Mouse (Mus musculus) erythroblast, embryonic 14.5 days (primary cell): ENCODE results near the gene Prr3. TPM values are rescaled to one million over a fixed set of nuclear protein-coding genes. Genes with fewer than 3 reads are reported as not detected.
"Not testable (repeated sequence)": the region's sequence is repeated elsewhere in the genome, so short reads cannot be mapped to it uniquely, and the experiment has no call there.

Experiments
- H3K27me3 ChIP-seq: 2 replicates; pipeline ENCODE4 v1.6.1; 2012; ENCODE audit warnings: inconsistent platforms; ENCODE audit not compliant: control insufficient read depth
- H3K36me3 ChIP-seq: 2 replicates; pipeline ENCODE4 v1.6.1; 2012; ENCODE audit warnings: mild to moderate bottlenecking, inconsistent platforms; ENCODE audit not compliant: control insufficient read depth
- H3K4me1 ChIP-seq: 2 replicates; pipeline ENCODE4 v1.6.1; 2012; ENCODE audit warnings: inconsistent platforms; ENCODE audit not compliant: control insufficient read depth
- H3K4me3 ChIP-seq: replicated peaks from 2 replicates; pipeline ENCODE3; 2012; ENCODE audit warnings: moderate library complexity, mild to moderate bottlenecking, inconsistent platforms
- H3K9me3 ChIP-seq: 2 replicates; pipeline ENCODE4 v1.6.1; 2012; ENCODE audit warnings: low read length, inconsistent platforms, mixed read lengths; ENCODE audit not compliant: control insufficient read depth
- GATA1 ChIP-seq: IDR thresholded peaks from 2 replicates; pipeline ENCODE4 v1.6.1; 2012; ENCODE audit warnings: low read length, inconsistent platforms, mixed read lengths
- TAL1 ChIP-seq: IDR thresholded peaks from 3 replicates; pipeline ENCODE4 v1.6.1; 2012; ENCODE audit warnings: low read length, inconsistent platforms, mixed read lengths
- polyA plus RNA-seq: library from polyadenylated mRNA; stranded (reverse); fragments of >175 nt; gene quantifications from 2 replicates; pipeline ENCODE4 v1.2.3, GENCODE M21; 2012

Gene Prr3
- polyA plus RNA-seq, 1 experiment = 0.30 TPM

GRCm38 (mm10) chr17:36021309-36021708 is 41.3 kb upstream of the Prr3 start:
- TF ChIP-seq GATA1 (no peak), TAL1 (no peak)
- H3K4me3 ChIP-seq = peak overlapping the region; percentile 80
- H3K9me3 ChIP-seq = no peaks in the 10 kb centered on the region; the same call in 1 of the 2 replicates
- no peaks in the 10 kb centered on the region for H3K27me3 ChIP-seq
- peaks cover 45% of the 10 kb centered on the region for H3K36me3 ChIP-seq
- H3K4me1 ChIP-seq = peaks cover 82% of the 10 kb centered on the region

DNA sequence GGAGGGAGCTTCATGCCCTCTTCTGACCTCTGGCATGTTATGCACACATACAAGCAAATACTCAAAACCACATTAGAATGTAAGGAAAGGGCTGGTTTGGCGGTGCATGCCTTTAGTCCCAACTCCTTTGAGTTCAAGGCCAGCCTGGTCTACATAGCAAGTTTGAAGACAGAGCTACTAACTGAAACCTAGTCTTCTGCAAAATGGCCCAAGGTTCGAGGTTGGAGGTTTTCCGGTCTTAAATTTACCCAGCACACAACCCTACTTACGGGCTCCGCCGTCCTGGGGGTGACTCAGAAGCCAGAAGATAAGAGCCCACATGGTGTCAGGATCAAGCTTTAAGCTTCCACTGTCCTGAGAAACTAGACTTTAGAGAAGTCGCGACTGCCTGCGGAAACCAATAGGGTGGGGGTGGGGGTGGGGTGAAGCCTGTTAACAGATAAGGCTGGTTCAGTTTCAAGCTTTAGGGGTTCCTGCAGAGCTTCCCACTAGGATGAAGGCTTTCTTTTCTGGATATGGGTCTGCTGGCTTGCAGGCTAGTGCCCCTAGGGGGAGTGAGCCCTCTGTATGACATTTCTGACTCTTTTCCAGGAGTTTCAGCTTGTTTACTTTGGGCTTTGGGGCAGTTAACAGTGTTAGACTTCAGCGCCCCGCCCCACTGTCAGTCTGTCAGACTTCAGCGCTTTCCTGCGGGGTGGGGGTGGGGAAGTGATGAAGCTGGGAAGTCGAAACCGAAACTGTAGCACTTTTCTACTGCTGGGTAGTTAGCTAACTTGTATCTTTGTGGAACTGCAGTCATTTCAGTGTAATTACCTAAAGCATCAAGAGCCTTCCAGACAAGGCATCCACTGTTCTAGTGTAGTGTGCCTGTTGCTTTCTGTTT is 40.4 kb upstream of the Prr3 start, which contains the start of gene H2-T24:
H2-T24 (minus strand) TSS at position 370 of the 883 bp plus-strand sequence.
- TF ChIP-seq TAL1 (no peak), GATA1 (no peak)
- Histone ChIP-seq H3K4me3 (peak within 1 kb of the TSS; percentile 80), H3K27me3 (no peaks in the 10 kb centered on the region), H3K9me3 (no peaks in the 10 kb centered on the region), H3K36me3 (peaks cover 50% of the 10 kb centered on the region), H3K4me1 (peaks cover 87% of the 10 kb centered on the region)

DNA sequence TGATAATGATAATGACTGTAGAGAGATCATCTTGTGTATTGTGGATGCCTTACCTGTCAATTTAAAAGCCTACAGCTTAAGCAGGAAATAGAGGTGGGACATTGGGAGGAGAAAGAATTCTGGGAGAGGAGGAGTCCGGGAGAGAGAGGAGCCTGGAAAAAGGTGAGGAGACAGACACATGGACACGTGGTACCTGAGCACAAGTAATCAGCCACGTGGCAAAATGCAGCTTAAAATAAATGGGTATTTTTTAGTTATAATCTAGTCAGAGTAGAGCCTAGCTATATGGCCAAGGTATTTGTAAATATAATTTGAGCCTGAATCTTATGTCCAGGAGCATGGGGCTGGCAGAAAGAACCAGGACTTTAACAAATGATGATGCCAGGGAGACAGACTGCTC is 39.5 kb upstream of the Prr3 start:
- Histone ChIP-seq H3K27me3 (no peaks in the 10 kb centered on the region), H3K36me3 (peaks cover 53% of the 10 kb centered on the region), H3K4me3 (peak overlapping the region; percentile 80), H3K9me3 (no peaks in the 10 kb centered on the region), H3K4me1 (peaks cover 87% of the 10 kb centered on the region)
- TF ChIP-seq TAL1 = no peak
- TF ChIP-seq GATA1 = no peak

DNA sequence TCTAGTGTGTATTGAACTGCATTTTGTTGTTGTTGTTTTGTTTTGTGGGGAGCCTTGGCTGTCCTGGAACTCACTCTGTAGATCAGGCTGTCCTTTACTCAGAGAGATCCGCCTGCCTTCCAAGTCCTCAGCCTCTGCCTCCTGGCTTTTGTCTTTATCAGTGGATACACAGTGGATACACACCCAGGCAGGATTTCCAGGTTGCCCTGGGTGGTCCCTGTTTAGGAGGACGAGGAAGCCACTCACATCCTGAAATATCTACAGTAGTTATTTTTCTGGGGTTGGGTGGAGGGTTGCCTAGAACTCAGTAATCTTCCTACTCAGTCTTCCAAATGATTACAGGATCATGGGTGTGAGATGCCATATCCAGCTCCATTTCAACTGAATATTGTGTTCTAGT is 38.9 kb upstream of the Prr3 start:
- H3K4me3 ChIP-seq = peak overlapping the region; percentile 80
- TF ChIP-seq GATA1 = no peak
- no peak for TF ChIP-seq TAL1
- peaks cover 87% of the 10 kb centered on the region for H3K4me1 ChIP-seq
- no peaks in the 10 kb centered on the region for H3K9me3 ChIP-seq
- H3K36me3 ChIP-seq = peaks cover 55% of the 10 kb centered on the region
- no peaks in the 10 kb centered on the region for H3K27me3 ChIP-seq

GRCm38 (mm10) chr17:36017046-36017445 is 37.0 kb upstream of the Prr3 start:
- Histone ChIP-seq H3K4me3 (peak overlapping the region; percentile 59), H3K27me3 (no peaks in the 10 kb centered on the region), H3K4me1 (peaks cover 69% of the 10 kb centered on the region), H3K36me3 (peaks cover 50% of the 10 kb centered on the region), H3K9me3 (no peaks in the 10 kb centered on the region)
- no peak for TF ChIP-seq TAL1
- no peak for TF ChIP-seq GATA1

GRCm38 (mm10) chr17:36014977-36015376 is 34.9 kb upstream of the Prr3 start:
- Histone ChIP-seq H3K4me1 (peaks cover 52% of the 10 kb centered on the region), H3K27me3 (no peaks in the 10 kb centered on the region), H3K36me3 (peaks cover 44% of the 10 kb centered on the region), H3K4me3 (no peak overlapping the region), H3K9me3 (no peaks in the 10 kb centered on the region)
- TF ChIP-seq TAL1 (no peak), GATA1 (no peak)

GRCm38 (mm10) chr17:36004409-36004808 is 24.4 kb upstream of the Prr3 start:
- H3K4me1 ChIP-seq = peaks cover 60% of the 10 kb centered on the region
- H3K36me3 ChIP-seq = peaks cover 70% of the 10 kb centered on the region
- peaks cover 33% of the 10 kb centered on the region for H3K9me3 ChIP-seq
- H3K4me3 ChIP-seq, H3K27me3 ChIP-seq: not testable (repeated sequence)

DNA sequence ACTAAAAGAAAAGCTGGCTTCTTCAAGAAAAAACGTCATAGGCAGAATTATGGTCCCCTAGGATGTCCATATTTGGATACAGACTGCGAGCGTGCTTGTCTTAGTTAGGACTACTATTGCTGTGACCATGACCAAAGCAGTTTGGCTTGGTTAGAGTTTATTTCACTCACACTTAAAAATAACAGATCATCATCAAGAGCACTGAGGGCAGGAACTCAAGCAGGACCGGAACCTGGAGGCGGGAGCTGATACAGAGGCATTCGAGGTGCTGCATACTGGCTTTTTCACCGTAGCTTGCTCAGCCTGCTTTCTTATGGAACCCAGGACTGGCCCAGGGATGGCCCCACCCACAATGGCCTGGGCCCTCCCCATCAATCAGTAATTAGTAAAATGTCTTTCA is 23.3 kb upstream of the Prr3 start:
- H3K36me3 ChIP-seq = peaks cover 77% of the 10 kb centered on the region
- H3K4me1 ChIP-seq = peaks cover 70% of the 10 kb centered on the region
- no peak for TF ChIP-seq GATA1
- no peak for TF ChIP-seq TAL1
- peaks cover 33% of the 10 kb centered on the region for H3K9me3 ChIP-seq
- H3K27me3 ChIP-seq = no peaks in the 10 kb centered on the region
- H3K4me3 ChIP-seq = no peak overlapping the region

DNA sequence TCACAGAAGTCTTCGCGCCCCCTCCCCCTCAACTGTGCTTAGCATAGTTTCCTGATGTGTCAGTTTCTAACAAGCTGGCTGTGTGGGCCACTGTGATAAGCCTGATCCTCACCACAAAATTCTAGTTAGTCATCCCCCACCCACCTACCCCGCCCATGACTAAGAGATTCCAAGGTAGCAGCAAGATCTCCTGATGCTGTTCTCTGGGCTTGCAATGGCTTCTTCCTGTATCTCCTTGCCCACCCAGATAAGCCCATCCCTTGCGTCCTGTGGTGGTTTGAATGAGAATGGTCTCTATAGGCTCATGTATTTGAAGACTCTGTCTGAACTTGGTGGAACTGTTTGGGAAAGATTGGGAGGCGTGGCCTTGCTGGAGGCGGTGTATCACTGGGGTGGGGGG is 21.9 kb upstream of the Prr3 start:
- peak; percentile 41; the same call in 2 of the 3 replicates for TF ChIP-seq TAL1
- TF ChIP-seq GATA1 = peak; percentile 37
- peak overlapping the region; percentile 37 for H3K4me3 ChIP-seq
- H3K4me1 ChIP-seq = peaks cover 84% of the 10 kb centered on the region
- H3K36me3 ChIP-seq = peaks cover 77% of the 10 kb centered on the region
- peaks cover 33% of the 10 kb centered on the region for H3K9me3 ChIP-seq
- H3K27me3 ChIP-seq = no peaks in the 10 kb centered on the region
